Mouse (Mus musculus) neural tube, embryonic 10.5 days (tissue): ENCODE data around the gene Cox7a2.

Experiments
- DNase-seq: peaks from one replicate; pipeline ENCODE4 v3.0.0-alpha.2; 2017; ENCODE audit warnings: low spot score; ENCODE audit errors: extremely low spot score

Cox7a2 gene

DNA sequence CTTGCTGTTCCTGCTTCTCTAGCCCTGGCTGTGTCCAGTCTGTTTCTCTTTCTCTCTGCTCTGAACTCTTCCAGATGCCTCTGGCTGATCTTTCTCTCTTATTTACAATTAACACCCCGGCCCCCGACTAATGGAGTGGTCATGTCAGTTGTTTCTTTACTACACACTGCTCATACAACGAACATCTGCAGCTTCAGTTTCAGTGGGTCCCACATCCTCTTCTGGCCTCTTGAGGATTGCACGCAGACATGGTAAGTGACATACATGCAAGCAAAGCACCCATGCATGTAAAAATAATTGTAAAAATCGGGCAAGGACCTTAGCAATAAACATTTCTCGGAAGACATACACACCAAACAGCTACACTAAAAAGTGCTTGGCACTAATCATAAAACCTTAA is 24.1 kb downstream of the Cox7a2 start:
- no peak for DNase-seq

DNA sequence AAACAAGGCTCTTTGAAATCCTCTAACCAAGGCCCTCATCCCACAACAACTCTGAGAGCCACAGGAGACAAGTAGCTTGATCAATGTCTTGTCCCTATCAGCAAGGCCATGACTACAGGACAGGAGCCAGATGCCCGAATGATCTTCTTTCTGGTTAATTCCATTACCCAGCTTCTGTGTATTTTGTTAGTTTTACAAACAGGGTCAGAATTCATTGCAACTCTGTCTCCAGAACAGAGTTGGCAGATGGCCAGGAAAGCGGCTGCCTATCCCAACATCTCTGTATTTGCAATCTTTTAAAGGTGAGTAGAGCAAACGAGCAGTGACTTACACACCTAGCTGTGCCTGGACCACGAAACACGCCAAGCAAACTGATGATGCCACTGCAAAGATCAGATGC is 29.4 kb downstream of the Cox7a2 start:
- DNase-seq, result no peak

DNA sequence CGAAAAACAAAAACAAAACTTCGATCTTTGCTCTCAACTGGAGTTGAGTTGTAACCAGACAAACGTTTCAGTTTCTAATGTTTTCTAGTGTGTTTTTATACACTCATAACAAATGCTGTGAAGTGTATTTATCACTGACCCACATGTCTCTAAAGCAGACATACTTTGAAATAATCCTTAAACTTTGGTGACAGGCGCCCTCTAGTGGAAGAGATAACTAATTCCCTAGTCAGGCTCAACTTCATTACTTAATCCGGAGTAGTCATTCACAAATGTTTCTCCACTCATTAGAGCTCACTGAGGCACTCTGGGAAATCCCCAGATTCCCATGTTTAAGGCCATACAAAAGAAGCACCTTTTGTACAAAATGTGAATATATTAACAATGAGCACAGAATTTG is 36.6 kb downstream of the Cox7a2 start:
- DNase-seq, result no peak

DNA sequence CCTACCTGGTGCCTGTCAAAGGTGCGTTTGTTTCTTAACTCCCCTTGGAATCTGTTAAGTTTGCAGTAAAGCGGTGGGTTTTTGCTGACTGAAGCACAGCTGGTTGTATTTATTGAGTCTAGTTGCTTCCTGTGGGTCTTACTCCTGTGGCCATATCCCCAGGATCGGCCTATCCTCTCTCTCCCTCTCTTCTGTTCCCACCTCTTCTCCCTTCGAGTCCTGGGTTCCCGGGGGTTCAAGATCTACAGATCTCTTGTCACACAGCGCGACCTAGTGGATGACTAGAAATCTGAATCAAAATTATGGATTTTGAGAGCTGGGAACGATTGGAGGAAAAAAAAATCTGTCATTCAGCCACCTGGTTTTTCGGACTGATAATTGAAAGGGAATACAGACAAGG is 38.6 kb downstream of the Cox7a2 start:
- peak; percentile 66 for DNase-seq

DNA sequence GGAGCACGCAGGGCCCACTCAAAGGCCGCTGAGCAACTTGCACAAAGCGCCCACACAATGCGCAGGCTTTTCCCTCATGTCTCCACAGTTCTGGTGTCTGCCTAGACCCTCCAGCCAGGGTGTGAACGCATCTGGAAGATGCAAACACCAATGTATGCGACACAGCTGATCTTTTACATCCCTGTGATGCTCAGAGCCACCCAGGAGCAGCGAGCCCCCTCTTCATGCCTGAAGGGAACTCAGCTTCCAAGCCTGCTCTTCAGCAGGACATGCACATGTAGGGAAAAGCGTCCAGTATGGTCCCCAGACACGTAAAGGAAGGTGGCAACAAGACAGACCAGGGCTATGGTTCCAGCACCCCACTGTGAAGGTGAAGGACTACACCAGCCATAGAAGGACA is 39.5 kb downstream of the Cox7a2 start:
- peak; percentile 45 for DNase-seq

DNA sequence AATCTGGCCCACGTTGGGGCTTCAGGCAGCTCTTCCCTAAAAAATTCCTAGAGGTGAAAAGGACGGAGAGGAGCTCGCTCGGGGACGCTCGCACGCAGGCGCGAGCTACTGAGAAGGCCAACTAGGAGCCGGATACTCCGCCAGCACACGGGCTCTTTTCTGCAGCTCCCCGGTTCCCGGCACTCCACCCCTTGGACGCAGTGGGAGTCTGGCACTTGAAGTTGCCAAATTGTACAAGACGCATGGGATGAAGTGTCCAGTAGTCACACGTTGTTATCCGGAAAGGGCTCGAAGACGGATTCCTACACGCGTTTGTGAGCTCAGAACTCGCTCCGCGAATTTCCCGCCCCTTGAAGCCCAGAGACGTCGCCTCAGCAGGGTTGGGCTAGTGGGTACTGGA is 40.2 kb downstream of the Cox7a2 start:
- DNase-seq, result peak; percentile 66

DNA sequence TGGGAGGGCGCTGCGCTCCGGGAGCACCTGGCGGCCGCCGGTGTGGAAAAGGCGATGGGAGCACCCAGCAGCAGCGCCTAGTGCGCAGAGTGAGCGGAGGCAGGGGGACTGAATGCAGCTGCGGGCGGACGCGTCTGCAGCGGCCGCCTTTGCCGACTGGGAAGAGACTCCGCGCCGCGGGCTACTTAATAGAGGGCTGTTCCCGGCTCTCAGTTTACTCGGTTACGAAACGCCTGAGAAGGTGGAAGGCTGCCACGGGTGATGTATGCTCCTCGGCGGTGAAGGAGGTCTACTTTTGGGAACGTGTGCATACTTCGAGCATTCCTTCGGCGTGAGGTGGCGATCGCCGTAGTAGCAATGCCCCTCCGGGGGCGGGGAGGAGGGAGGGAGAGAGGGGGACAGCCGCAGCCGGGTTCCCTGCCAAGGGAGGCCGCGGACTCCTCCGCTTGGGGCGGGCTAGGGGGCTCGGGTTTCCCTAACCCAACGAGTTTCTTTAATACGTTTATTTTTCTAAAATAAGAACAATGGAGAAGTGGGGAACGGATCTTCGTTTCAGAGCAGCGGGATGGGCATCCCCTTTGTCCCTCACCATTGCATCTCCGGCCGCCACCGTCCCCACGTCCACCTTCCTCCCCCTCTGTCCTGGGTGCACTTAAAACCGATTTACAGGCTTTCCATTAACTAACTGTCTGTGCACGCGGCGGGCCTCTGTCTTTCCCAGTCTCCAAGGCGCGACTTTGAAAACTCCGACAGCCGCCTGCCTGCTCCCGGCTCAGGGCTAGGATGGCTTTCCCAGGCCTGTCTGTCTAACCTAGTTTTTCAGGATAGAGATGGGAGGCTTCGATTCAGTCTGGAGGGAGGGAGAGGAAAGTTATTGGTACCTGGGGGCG is 41.0 kb downstream of the Cox7a2 start, which contains the start of gene Col12a1:
Gene Col12a1 (minus strand): TSS at position 351 of the 890 bp plus-strand sequence.
- DNase-seq, result peak; percentile 74

DNA sequence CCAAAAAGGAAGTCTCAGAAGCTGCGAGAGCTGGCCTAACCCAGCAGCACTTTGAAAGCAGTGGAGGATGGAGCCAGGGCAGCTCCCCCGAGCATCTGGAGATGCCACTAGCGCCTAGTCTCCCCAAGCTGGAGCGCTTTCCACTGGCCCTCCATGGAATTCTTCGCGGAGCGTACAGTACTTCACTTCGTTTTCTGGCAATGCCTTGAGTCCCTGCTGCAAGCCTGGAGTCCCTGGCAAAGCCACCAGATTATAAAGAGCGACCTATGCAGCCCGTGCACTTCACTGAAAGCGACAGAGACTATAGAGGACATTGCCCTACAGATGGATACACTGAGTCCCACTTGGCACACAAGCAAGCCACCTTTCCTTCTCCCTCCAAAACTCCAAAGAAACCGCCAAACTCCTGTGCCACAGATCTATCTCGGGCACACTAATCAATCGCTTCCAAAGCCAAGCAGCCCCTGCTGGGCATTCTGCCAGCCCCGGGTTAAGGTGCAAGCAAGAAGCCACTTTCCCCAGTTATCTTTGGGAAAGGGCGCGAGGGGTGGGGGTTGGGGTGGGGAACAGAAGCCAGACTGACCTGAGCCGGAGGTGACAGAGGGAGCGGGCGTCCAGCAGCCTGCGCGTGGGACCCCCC is 41.7 kb downstream of the Cox7a2 start:
- peak; percentile 61 for DNase-seq

DNA sequence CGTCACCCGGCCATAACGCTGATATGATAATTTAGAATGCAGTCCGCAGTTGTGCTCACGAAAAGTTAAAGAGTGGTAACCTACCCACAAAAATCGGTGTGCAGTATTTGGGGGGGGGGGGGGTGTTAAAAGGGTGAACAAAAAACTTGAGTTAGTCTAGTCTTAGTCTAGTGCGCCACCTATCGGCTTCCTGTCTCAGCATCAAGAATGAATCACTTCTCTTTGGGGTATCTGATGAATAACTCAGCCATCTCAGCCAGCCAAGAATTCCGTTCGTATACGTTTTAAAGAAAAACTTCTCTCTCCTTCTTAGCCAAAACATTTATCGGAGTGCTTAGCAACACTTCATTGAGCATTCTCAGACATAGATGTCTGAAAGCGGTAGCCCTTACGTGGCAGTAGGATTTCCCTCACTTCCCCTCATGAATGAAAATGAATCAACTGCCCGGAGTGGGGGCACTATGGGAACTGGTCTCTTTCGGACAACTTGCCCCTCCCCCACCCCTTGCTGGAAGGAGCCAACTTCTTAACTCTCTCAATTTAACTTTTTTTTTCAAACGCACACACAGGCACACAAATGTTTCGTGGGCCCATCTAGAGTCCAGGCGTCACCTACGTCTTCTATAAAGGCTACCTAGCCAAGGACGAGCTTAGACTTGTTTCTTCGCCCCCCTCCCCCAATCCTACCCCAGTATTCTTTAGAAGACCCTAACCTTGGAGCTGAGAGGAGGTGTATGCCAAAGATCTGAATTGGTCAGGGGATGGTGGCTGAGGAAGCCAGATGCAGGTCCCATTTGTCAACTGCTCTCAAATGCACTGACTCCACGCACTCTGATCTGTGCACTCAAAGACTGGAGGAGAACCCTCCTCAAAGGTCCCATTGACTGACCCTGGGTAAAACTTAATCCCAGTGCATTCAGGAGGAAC is 42.5 kb downstream of the Cox7a2 start:
- DNase-seq, result peak; percentile 65

DNA sequence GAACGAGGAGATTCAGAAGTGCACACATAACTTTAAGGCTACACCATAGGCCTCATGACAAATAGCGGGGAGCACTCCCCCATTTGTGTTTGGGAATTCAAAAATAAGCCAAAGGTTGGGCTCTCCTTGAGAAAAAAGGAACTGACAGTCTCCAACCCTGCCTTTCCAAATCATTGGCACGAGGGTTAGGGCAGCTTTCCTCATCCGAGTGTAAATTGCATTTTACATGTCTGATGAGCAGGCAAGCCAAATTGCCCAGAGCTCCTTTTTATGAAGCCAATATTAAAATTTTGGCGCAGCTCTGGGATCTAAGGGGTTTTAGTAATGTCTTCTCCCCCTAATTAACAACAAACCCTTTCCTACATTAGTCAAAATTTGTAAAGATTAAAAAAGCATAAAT is 43.2 kb downstream of the Cox7a2 start:
- peak; percentile 23 for DNase-seq

DNA sequence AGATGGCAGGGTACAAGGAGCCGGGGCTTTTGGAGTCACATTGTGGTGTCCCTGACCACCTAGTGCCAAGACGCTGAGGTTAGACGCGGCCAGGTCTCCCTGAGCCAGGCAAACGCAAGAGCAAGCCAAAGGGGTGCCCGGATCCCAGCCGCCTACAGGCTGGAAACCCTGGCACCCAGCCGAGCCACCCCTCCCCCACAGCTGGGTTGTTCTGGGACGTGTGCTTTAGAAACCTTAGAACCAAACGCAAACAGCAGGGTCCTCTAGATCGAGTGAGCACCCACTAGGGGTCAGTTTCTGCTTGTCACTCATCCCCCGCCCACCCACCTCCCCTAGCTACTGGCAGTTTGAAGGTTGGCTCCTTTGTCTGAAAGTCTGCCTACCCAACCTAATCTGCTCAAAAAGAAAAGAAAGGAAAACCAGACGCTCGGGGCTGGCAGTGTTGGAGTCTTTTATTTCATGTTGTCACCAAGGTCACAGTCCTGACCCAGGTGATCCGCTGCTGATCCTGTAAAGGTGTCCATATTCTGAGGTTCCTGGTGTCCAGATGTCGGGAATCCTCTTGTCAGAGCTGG is 45.1 kb downstream of the Cox7a2 start:
- peak; percentile 37 for DNase-seq
